Mouse (Mus musculus) ES-E14 (cell line): ENCODE results near the gene Tsc22d4. TPM values are rescaled to one million over a fixed set of nuclear protein-coding genes. Genes with fewer than 3 reads are reported as not detected.
A peak's percentile ranks its signal among the peaks of the same experiment; 100 is the strongest.

Experiments used
- DNase-seq: peaks from one replicate; pipeline ENCODE4 v3.0.0-alpha.2; 2013; ENCODE audit warnings: low read depth, low spot score
- H3K27ac ChIP-seq: 2 replicates; pipeline ENCODE4 v1.5.1; 2012; ENCODE audit warnings: low read depth, mild to moderate bottlenecking, low read length, moderate library complexity, mixed read lengths; ENCODE audit not compliant: poor library complexity, insufficient read depth, severe bottlenecking
- H3K36me3 ChIP-seq: 2 replicates; pipeline ENCODE4 v1.6.1; 2012; ENCODE audit warnings: mild to moderate bottlenecking, low read length, moderate library complexity, mixed read lengths; ENCODE audit not compliant: control insufficient read depth, poor library complexity, insufficient read depth, severe bottlenecking
- H3K4me1 ChIP-seq, 2 experiments: fragments of 150-350 bp in 1 of 2; sonication (generic) in 1 of 2; 2 replicates each; pipeline ENCODE4 v1.6.1; 2012; ENCODE audit warnings: low read length in 2 of 2, mild to moderate bottlenecking in 1 of 2, mixed read lengths in 1 of 2; ENCODE audit not compliant: control insufficient read depth in 2 of 2, insufficient read depth in 2 of 2, poor library complexity in 1 of 2
- H3K4me3 ChIP-seq, 2 experiments: fragments of 150-350 bp in 1 of 2; sonication (generic) in 1 of 2; 2 replicates each; pipeline ENCODE4 v1.5.1; 2012; ENCODE audit warnings: low read length in 2 of 2, low read depth in 1 of 2, mild to moderate bottlenecking in 1 of 2, mixed read lengths in 1 of 2; ENCODE audit not compliant: insufficient read depth in 1 of 2, poor library complexity in 1 of 2, severe bottlenecking in 1 of 2
- H3K9ac ChIP-seq: 2 replicates; pipeline ENCODE4 v1.6.1; 2012; ENCODE audit warnings: low read depth, mild to moderate bottlenecking, low read length, mixed read lengths; ENCODE audit not compliant: poor library complexity, insufficient read depth, severe bottlenecking
- H3K9me3 ChIP-seq: fragments of 150-350 bp; sonication (generic); 2 replicates; pipeline ENCODE4 v1.6.1; 2012; ENCODE audit warnings: low read depth, mild to moderate bottlenecking, low read length; ENCODE audit not compliant: control insufficient read depth, insufficient read depth
- CHD2 ChIP-seq: IDR thresholded peaks from 2 replicates; pipeline ENCODE4 v1.6.1; 2014; ENCODE audit warnings: mild to moderate bottlenecking, low read depth, low read length, inconsistent platforms
- HCFC1 ChIP-seq: IDR thresholded peaks from 2 replicates; pipeline ENCODE4 v1.6.1; 2012; ENCODE audit warnings: low read length, inconsistent platforms, borderline replicate concordance; ENCODE audit not compliant: insufficient read depth
- MAFK ChIP-seq: IDR thresholded peaks from 2 replicates; pipeline ENCODE4 v1.6.1; 2014; ENCODE audit warnings: mild to moderate bottlenecking, low read depth, low read length, inconsistent platforms; ENCODE audit not compliant: insufficient read depth
- ZC3H11A ChIP-seq: IDR thresholded peaks from 2 replicates; pipeline ENCODE4 v1.6.1; 2012; ENCODE audit warnings: low read depth, mild to moderate bottlenecking, inconsistent platforms, low read length, borderline replicate concordance
- ZNF384 ChIP-seq: IDR thresholded peaks from 2 replicates; pipeline ENCODE4 v1.6.1; 2012; ENCODE audit warnings: low read depth, low read length, inconsistent platforms
- in situ Hi-C, 2 experiments: fragments of 600-800 bp; cut with MboI; formaldehyde crosslinking; loops; one replicate each; pipeline ENCODE4 v1.15.1; 2025; ENCODE audit warnings: low sequenced_read_pairs in 2 of 2, inconsistent platforms in 1 of 2; ENCODE audit not compliant: unreplicated experiment in 2 of 2
- total RNA-seq: library from RNA; depleted of rRNA; stranded (reverse); fragments of 300-350 nt; gene quantifications from 2 replicates; pipeline ENCODE4 v1.2.3, GENCODE M21; 2012

Gene Tsc22d4
- total RNA-seq, 1 experiment: 21.6 TPM

GRCm38 (mm10) chr5:137739471-137739870 is 6.1 kb upstream of the Tsc22d4 start:
- in situ Hi-C loops: no loop called here
- no peak overlapping the region; the same call in 1 of the 2 replicates for H3K9ac ChIP-seq

DNA sequence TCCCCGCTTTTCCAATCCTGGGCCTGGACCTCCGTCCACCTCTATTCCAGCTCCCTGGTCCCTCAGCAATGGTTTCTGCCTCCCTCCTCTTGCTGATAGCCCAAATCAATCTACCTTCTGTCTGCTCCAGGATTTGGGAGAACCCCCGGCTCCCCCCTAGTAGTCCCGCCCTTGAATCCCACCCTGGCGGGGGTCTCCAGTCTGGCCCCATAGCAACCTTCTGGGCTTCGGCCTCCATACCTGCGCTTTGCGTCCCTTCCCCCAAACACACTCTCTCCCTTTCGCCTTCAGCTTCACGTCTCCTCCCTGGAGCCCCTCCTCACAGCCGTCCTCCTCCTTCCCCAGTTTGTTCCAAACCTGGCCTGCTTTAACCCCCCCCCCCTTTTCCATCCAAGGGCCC is 5.0 kb upstream of the Tsc22d4 start:
- TF ChIP-seq MAFK (no peak), HCFC1 (no peak), ZNF384 (no peak), CHD2 (no peak), ZC3H11A (no peak)
- no peaks in the 10 kb centered on the region for H3K9me3 ChIP-seq
- in situ Hi-C loops: no loop called here
- H3K9ac ChIP-seq: peak overlapping the region; percentile 66; the same call in 1 of the 2 replicates
- no peak overlapping the region for H3K27ac ChIP-seq
- peaks cover 2 to 26% of the 10 kb centered on the region in 2 experiments; a peak in 3 of 4 replicates for H3K4me1 ChIP-seq
- peak overlapping the region; percentile 90 to 98 for H3K4me3 ChIP-seq
- H3K36me3 ChIP-seq: peaks cover 4% of the 10 kb centered on the region; the same call in 1 of the 2 replicates
- DNase-seq: no peak

More at GRCm38 (mm10) chr5:137739471-137739870, 6.1 kb upstream of the Tsc22d4 start:
- Histone ChIP-seq H3K4me3 (no peak overlapping the region), H3K9me3 (no peaks in the 10 kb centered on the region), H3K4me1 (peaks cover 2 to 34% of the 10 kb centered on the region in 2 experiments; a peak in 3 of 4 replicates), H3K36me3 (peaks cover 9% of the 10 kb centered on the region; the same call in 1 of the 2 replicates), H3K27ac (no peak overlapping the region)
- DNase-seq: no peak
- TF ChIP-seq CHD2 (no peak), ZC3H11A (no peak), ZNF384 (no peak)

- in situ Hi-C loops: no loop called here
- Histone ChIP-seq H3K4me3 (peak within 1 kb of the TSS; percentile 90 to 98), H3K27ac (peak within 1 kb of the TSS; percentile 37; the same call in 1 of the 2 replicates)
These were observed 4.3 kb upstream of the Tsc22d4 start, which contains the start of gene Nyap1 for GRCm38 (mm10) chr5:137741023-137741931. Nyap1 (minus strand) TSS chr5:137741607.

GRCm38 (mm10) chr5:137742048-137742447 is 3.5 kb upstream of the Tsc22d4 start:
- Histone ChIP-seq H3K9me3 (no peaks in the 10 kb centered on the region), H3K27ac (no peak overlapping the region; the same call in 1 of the 2 replicates), H3K36me3 (peaks cover 3% of the 10 kb centered on the region; the same call in 1 of the 2 replicates), H3K4me1 (peaks cover 2 to 21% of the 10 kb centered on the region in 2 experiments; a peak in 3 of 4 replicates), H3K9ac (peak overlapping the region; percentile 45; the same call in 1 of the 2 replicates), H3K4me3 (peak overlapping the region; percentile 90 to 98; a peak in 3 of 4 replicates)
- no peak for DNase-seq
- in situ Hi-C loops: no loop called here
- TF ChIP-seq ZC3H11A (no peak), ZNF384 (no peak), MAFK (no peak), HCFC1 (no peak), CHD2 (no peak)

More at GRCm38 (mm10) chr5:137741023-137741931, 4.3 kb upstream of the Tsc22d4 start, which contains the start of gene Nyap1:
- DNase-seq: peak; percentile 63
- peak within 1 kb of the TSS; percentile 87 for H3K9ac ChIP-seq
- no peaks in the 10 kb centered on the region for H3K9me3 ChIP-seq
- TF ChIP-seq CHD2 (no peak), MAFK (no peak), ZNF384 (no peak), ZC3H11A (no peak), HCFC1 (no peak)
- H3K36me3 ChIP-seq: peaks cover 3% of the 10 kb centered on the region; the same call in 1 of the 2 replicates
- peaks cover 2 to 21% of the 10 kb centered on the region in 2 experiments; a peak in 3 of 4 replicates for H3K4me1 ChIP-seq
